Mouse (Mus musculus) liver, embryonic 16.5 days (tissue): Measurements from ENCODE around the gene Ntn3. TPM values are rescaled to one million over a fixed set of nuclear protein-coding genes. Genes with fewer than 3 reads are reported as not detected.

Experiments
- ATAC-seq: fragments of 200-750 bp; cut with Nextera tagmentation; 2 replicates; pipeline ENCODE4 v1.8.0; 2017; ENCODE audit warnings: low read depth, mild to moderate bottlenecking, moderate number of reproducible peaks, moderate library complexity
- H3K27ac ChIP-seq: fragments of 300-500 bp; sonication (generic); 2 replicates; pipeline ENCODE4 v1.5.1; 2014; ENCODE audit warnings: mild to moderate bottlenecking, low read length
- H3K27me3 ChIP-seq: fragments of 300-500 bp; sonication (generic); 2 replicates; pipeline ENCODE4 v1.6.1; 2014; ENCODE audit warnings: low read depth, low read length, mixed read lengths; ENCODE audit not compliant: control insufficient read depth, insufficient read depth
- H3K36me3 ChIP-seq: fragments of 300-500 bp; sonication (generic); 2 replicates; pipeline ENCODE4 v1.6.1; 2014; ENCODE audit warnings: mild to moderate bottlenecking; ENCODE audit not compliant: control insufficient read depth, insufficient read depth
- H3K4me1 ChIP-seq: fragments of 300-500 bp; sonication (generic); 2 replicates; pipeline ENCODE4 v1.6.1; 2014; ENCODE audit warnings: low read depth, low read length, mixed read lengths; ENCODE audit not compliant: control insufficient read depth
- H3K4me2 ChIP-seq: fragments of 300-500 bp; sonication (generic); 2 replicates; pipeline ENCODE4 v1.6.1; 2014; ENCODE audit warnings: low read depth, low read length, mixed read lengths
- H3K4me3 ChIP-seq: fragments of 300-500 bp; sonication (generic); 2 replicates; pipeline ENCODE4 v1.5.1; 2014; ENCODE audit warnings: low read depth, mild to moderate bottlenecking, low read length
- H3K9ac ChIP-seq: fragments of 300-500 bp; sonication (generic); 2 replicates; pipeline ENCODE4 v1.6.1; 2014; ENCODE audit warnings: low read depth, low read length
- H3K9me3 ChIP-seq: fragments of 300-500 bp; sonication (generic); replicated peaks from 2 replicates; pipeline ENCODE4 v1.6.1; 2016; ENCODE audit warnings: low read length; ENCODE audit not compliant: control insufficient read depth
- WGBS: fragments of 180-500 bp; shearing (Covaris S2); extraction: QIAGEN DNeasy Blood & Tissue Kit; methylation state at CpG from one replicate; pipeline ENCODE4 v1.1.7; 2014; ENCODE audit not compliant: insufficient replicate concordance; 5-methylcytosine and 5-hydroxymethylcytosine counted together
- polyA plus RNA-seq: library from polyadenylated mRNA; unstranded; fragments of >200 nt; fragmentation: Nextera tagmentation; extraction: Ambion mirVana; gene quantifications from 2 replicates; pipeline ENCODE4 v1.2.1, GENCODE M21; 2015

Gene Ntn3
- 0.65 and 0.78 TPM in 2 replicates for polyA plus RNA-seq

DNA sequence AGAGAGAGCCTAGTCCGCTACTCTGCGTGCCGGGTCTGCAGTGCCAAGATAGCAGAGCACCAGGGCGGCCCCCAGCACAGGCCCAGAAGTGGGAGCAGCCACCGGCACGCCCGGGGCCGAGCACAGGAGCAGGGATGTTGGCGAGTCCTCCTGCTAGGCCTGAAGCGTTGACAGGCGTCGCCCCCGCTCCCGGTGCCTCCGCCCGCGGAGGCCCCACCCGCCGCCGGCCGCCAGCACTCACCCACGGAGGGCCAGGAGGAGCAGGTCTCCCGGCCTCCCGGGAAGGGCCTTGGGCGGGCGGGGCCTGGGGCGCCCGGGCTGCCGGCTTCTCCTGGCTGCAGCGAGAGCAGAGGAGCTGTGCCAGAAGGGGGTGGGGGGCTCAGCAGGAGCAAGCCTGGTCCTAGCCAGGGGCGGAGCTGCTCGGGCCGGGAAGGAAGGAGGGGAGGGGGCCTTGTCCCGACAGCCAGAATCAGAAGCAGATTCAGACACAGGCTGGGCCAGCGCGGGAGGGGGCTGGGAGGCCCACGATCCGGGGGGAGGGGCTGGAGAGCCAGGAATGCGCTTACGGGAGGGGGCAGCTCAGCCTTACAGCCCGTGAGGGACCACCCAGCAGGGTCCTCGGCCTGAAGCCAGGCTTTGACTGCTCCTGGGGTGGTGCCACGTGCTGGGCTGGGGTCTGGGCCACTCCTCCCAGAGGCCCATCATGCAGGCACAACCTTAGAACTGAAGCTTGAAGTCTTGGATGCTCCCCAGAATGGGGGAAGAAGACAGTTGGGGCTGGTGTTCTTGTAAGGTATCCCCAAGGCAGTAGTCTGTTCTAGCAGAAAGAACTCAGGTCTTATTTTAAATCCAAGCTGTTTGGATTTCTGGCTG lies at the start of gene Ntn3:
Gene Ntn3, minus strand, starts transcription at position 489 of the 873 bp plus-strand sequence.
- peak within 1 kb of the TSS; percentile 58 for H3K4me3 ChIP-seq
- H3K27ac ChIP-seq = peak within 1 kb of the TSS; percentile 97
- 3% methylated on average over 39 of the region's 43 CpGs for WGBS
- peak within 1 kb of the TSS; percentile 75 for H3K9ac ChIP-seq
- H3K36me3 ChIP-seq = no peaks in the 10 kb centered on the region
- peak within 1 kb of the TSS; percentile 100 for H3K4me2 ChIP-seq
- peak; percentile 85 for ATAC-seq
- H3K27me3 ChIP-seq = peaks cover 20% of the 10 kb centered on the region
- H3K9me3 ChIP-seq = no peaks in the 10 kb centered on the region
- peaks cover 80% of the 10 kb centered on the region for H3K4me1 ChIP-seq

- ATAC-seq = no peak
- Histone ChIP-seq H3K36me3 (no peaks in the 10 kb centered on the region), H3K4me1 (no peaks in the 10 kb centered on the region; the same call in 1 of the 2 replicates), H3K27me3 (no peaks in the 10 kb centered on the region), H3K4me2 (no peak overlapping the region), H3K4me3 (no peak overlapping the region), H3K9me3 (no peaks in the 10 kb centered on the region), H3K9ac (no peak overlapping the region), H3K27ac (no peak overlapping the region)
- WGBS = 39% methylated on average over 4 of the region's 4 CpGs
These were observed 49.6 kb upstream of the Ntn3 start for GRCm38 (mm10) chr17:24258981-24259380.

- 91% methylated on average over 2 of the region's 2 CpGs for WGBS
- peak overlapping the region; percentile 87 for H3K27ac ChIP-seq
- H3K4me2 ChIP-seq = peak overlapping the region; percentile 85
- peak overlapping the region; percentile 89 for H3K9ac ChIP-seq
- no peaks in the 10 kb centered on the region for H3K27me3 ChIP-seq
- H3K4me3 ChIP-seq = peak overlapping the region; percentile 76; the same call in 1 of the 2 replicates
- peaks cover 11% of the 10 kb centered on the region for H3K4me1 ChIP-seq
- H3K36me3 ChIP-seq = peaks cover 20% of the 10 kb centered on the region
- H3K9me3 ChIP-seq = peaks cover 2% of the 10 kb centered on the region; the same call in 1 of the 2 replicates
- no peak for ATAC-seq
These were observed 43.0 kb upstream of the Ntn3 start for GRCm38 (mm10) chr17:24252329-24252728.

GRCm38 (mm10) chr17:24251320-24252069 lies 42.2 kb upstream of the Ntn3 start, which contains the start of gene Ccnf:
Gene Ccnf, minus strand, starts transcription at chr17:24251484.
- peaks cover 11% of the 10 kb centered on the region for H3K4me1 ChIP-seq
- under 1% methylated on average over 48 of the region's 48 CpGs for WGBS
- ATAC-seq = peak; percentile 99
- peaks cover 29% of the 10 kb centered on the region for H3K36me3 ChIP-seq
- H3K4me3 ChIP-seq = peak within 1 kb of the TSS; percentile 76
- peaks cover 2% of the 10 kb centered on the region; the same call in 1 of the 2 replicates for H3K9me3 ChIP-seq
- peak within 1 kb of the TSS; percentile 89 for H3K9ac ChIP-seq
- H3K27me3 ChIP-seq = no peaks in the 10 kb centered on the region
- H3K4me2 ChIP-seq = peak within 1 kb of the TSS; percentile 85
- peak within 1 kb of the TSS; percentile 87 for H3K27ac ChIP-seq

- H3K27me3 ChIP-seq = no peaks in the 10 kb centered on the region
- ATAC-seq = no peak
These were observed 41.6 kb upstream of the Ntn3 start for GRCm38 (mm10) chr17:24250988-24251319.

GRCm38 (mm10) chr17:24248641-24249040 lies 39.3 kb upstream of the Ntn3 start:
- 94% methylated on average over 2 of the region's 2 CpGs for WGBS
- H3K4me2 ChIP-seq = peak overlapping the region; percentile 69; the same call in 1 of the 2 replicates
- H3K9me3 ChIP-seq = peaks cover 8% of the 10 kb centered on the region
- H3K27me3 ChIP-seq = no peaks in the 10 kb centered on the region
- no peak for ATAC-seq
- peaks cover 51% of the 10 kb centered on the region for H3K36me3 ChIP-seq
- peaks cover 11% of the 10 kb centered on the region for H3K4me1 ChIP-seq
- peak overlapping the region; percentile 76; the same call in 1 of the 2 replicates for H3K4me3 ChIP-seq
- no peak overlapping the region for H3K27ac ChIP-seq
- H3K9ac ChIP-seq = no peak overlapping the region

More at GRCm38 (mm10) chr17:24250988-24251319, 41.6 kb upstream of the Ntn3 start:
- Histone ChIP-seq H3K36me3 (peaks cover 33% of the 10 kb centered on the region), H3K4me1 (peaks cover 11% of the 10 kb centered on the region), H3K9me3 (peaks cover 2% of the 10 kb centered on the region; the same call in 1 of the 2 replicates), H3K4me2 (peak overlapping the region; percentile 69), H3K27ac (peak overlapping the region; percentile 73), H3K9ac (peak overlapping the region; percentile 88), H3K4me3 (peak overlapping the region; percentile 76)
- WGBS = under 1% methylated on average over 32 of the region's 32 CpGs

DNA sequence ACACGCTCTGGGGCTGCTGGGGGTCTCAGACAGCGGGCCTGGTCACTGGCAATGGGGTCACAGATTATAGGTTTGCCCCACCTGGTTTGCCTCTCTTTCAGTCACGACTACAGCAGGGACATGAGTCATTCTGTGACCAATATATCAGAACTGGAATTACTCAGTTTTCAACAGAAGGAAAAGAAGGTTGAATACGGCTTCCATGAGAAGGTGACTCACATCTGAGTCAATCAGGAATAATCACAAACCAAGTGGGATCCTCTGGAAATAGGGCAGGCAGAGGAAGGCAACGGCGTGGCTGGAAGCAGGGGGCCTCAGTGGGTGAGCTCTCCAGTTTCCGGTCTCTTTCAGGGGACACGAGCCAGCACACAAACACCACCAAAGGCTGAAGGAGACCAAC lies 34.7 kb upstream of the Ntn3 start:
- 0 out of 2 replicates have a peak, but pooled peaks cover 2% of the 10 kb centered on the region for H3K4me1 ChIP-seq
- no peak overlapping the region for H3K9ac ChIP-seq
- peaks cover 8% of the 10 kb centered on the region for H3K9me3 ChIP-seq
- no peak overlapping the region for H3K4me3 ChIP-seq
- peaks cover 92% of the 10 kb centered on the region for H3K36me3 ChIP-seq
- no peak for ATAC-seq
- H3K27ac ChIP-seq = no peak overlapping the region
- 98% methylated on average over 8 of the region's 8 CpGs for WGBS
- no peak overlapping the region for H3K4me2 ChIP-seq
- no peaks in the 10 kb centered on the region for H3K27me3 ChIP-seq

GRCm38 (mm10) chr17:24243311-24243969 lies 34.1 kb upstream of the Ntn3 start:
- no peak overlapping the region for H3K4me2 ChIP-seq
- H3K9ac ChIP-seq = no peak overlapping the region
- H3K27me3 ChIP-seq = no peaks in the 10 kb centered on the region
- H3K36me3 ChIP-seq = peaks cover 92% of the 10 kb centered on the region
- ATAC-seq = no peak
- H3K27ac ChIP-seq = no peak overlapping the region
- H3K9me3 ChIP-seq = peaks cover 5% of the 10 kb centered on the region
- 81% methylated on average over 4 of the region's 4 CpGs for WGBS
- no peak overlapping the region for H3K4me3 ChIP-seq
- H3K4me1 ChIP-seq = 0 out of 2 replicates have a peak, but pooled peaks cover 2% of the 10 kb centered on the region
